Mouse (Mus musculus): ENCODE results near the gene Gcnt2.

DNA sequence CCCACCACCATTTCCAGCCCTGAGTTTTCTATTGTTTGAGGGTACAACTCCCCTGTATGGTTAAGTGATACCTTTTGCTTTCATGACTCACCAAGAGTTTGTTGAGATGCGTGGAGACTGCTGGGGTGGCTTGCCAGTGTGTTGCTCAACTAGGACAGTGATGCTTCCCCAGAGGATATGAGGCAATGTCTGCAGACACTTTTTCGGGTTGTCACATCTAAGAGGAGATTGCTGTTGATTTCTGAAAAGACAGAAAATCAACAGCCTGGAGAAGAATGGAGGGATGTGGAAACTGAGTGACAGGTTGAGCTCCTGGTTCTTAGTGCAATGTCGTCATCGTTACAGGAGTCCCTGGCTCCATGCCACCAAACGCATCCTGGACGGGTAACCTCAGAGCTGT lies 93.7 kb downstream of the Gcnt2 start:
- TF ChIP-seq CTCF (IDR thresholded peaks at IDR 0.05; ENCODE audit: low read depth), result no peak
- TF ChIP-seq EP300 (optimal IDR thresholded peaks at IDR 0.05), result no peak

Measured in stomach, postnatal 0 days (tissue).